Mouse (Mus musculus): ENCODE measurements around the gene Trpm1. TPM values are rescaled to one million over a fixed set of nuclear protein-coding genes. Genes with fewer than 3 reads are reported as not detected.
A peak's percentile ranks its signal among the peaks of the same experiment; 100 is the strongest.

The Trpm1 gene
- polyA plus RNA-seq, 1 experiment from 2014 or later = 0.19 TPM

GRCm38 (mm10) chr7:64250417-64250816 is 96.8 kb downstream of the Trpm1 start:
- Histone ChIP-seq H3K4me3 (ENCODE audit: low read length) (no peak overlapping the region), H3K9me3 (ENCODE audit: control insufficient read depth, low read length) (no peaks in the 10 kb centered on the region), H3K4me2 (ENCODE audit: low read length) (no peak overlapping the region), H3K4me1 (ENCODE audit: control insufficient read depth, insufficient read depth, low read depth, low read length) (no peaks in the 10 kb centered on the region), H3K9ac (ENCODE audit: low read depth, low read length) (no peak overlapping the region), H3K36me3 (ENCODE audit: control insufficient read depth, insufficient read depth, low read length) (no peaks in the 10 kb centered on the region), H3K27ac (ENCODE audit: low read depth, low read length) (no peak overlapping the region), H3K27me3 (replicated peaks; ENCODE audit: control insufficient read depth, insufficient read depth, low read length) (no peaks in the 10 kb centered on the region)
- 90% methylated on average over 7 of the region's 7 CpGs for WGBS
- no peak for ATAC-seq

- Histone ChIP-seq H3K36me3 (ENCODE audit: control insufficient read depth, insufficient read depth, low read length) (no peaks in the 10 kb centered on the region), H3K4me1 (ENCODE audit: control insufficient read depth, insufficient read depth, low read depth, low read length) (no peaks in the 10 kb centered on the region), H3K9ac (ENCODE audit: low read depth, low read length) (no peak overlapping the region), H3K9me3 (ENCODE audit: control insufficient read depth, low read length) (no peaks in the 10 kb centered on the region), H3K27me3 (replicated peaks; ENCODE audit: control insufficient read depth, insufficient read depth, low read length) (no peaks in the 10 kb centered on the region), H3K4me3 (ENCODE audit: low read length) (no peak overlapping the region), H3K4me2 (ENCODE audit: low read length) (no peak overlapping the region), H3K27ac (ENCODE audit: low read depth, low read length) (no peak overlapping the region)
- 89% methylated on average over 3 of the region's 3 CpGs for WGBS
- no peak for ATAC-seq
Measured at GRCm38 (mm10) chr7:64253736-64254135, 100.1 kb downstream of the Trpm1 start.

- no peak overlapping the region for H3K4me2 ChIP-seq (ENCODE audit: low read length)
- H3K9me3 ChIP-seq (ENCODE audit: control insufficient read depth, low read length) = 0 out of 2 replicates have a peak, but pooled peaks cover 2% of the 10 kb centered on the region
- H3K27me3 ChIP-seq (replicated peaks; ENCODE audit: control insufficient read depth, insufficient read depth, low read length) = no peaks in the 10 kb centered on the region
- H3K36me3 ChIP-seq (ENCODE audit: control insufficient read depth, insufficient read depth, low read length) = no peaks in the 10 kb centered on the region
- no peak overlapping the region for H3K27ac ChIP-seq (ENCODE audit: low read depth, low read length)
- 84% methylated on average over 13 of the region's 13 CpGs for WGBS
- ATAC-seq = no peak
- H3K4me1 ChIP-seq (ENCODE audit: control insufficient read depth, insufficient read depth, low read depth, low read length) = no peaks in the 10 kb centered on the region
- H3K4me3 ChIP-seq (ENCODE audit: low read length) = no peak overlapping the region
- no peak overlapping the region for H3K9ac ChIP-seq (ENCODE audit: low read depth, low read length)
Measured at GRCm38 (mm10) chr7:64265502-64266279, 112.1 kb downstream of the Trpm1 start.

GRCm38 (mm10) chr7:64266587-64266986 is 113.0 kb downstream of the Trpm1 start:
- no peak overlapping the region for H3K9ac ChIP-seq (ENCODE audit: low read depth, low read length)
- no peak overlapping the region for H3K27ac ChIP-seq (ENCODE audit: low read depth, low read length)
- H3K9me3 ChIP-seq (ENCODE audit: control insufficient read depth, low read length) = no peaks in the 10 kb centered on the region
- H3K4me2 ChIP-seq (ENCODE audit: low read length) = no peak overlapping the region
- no peaks in the 10 kb centered on the region for H3K4me1 ChIP-seq (ENCODE audit: control insufficient read depth, insufficient read depth, low read depth, low read length)
- no peak overlapping the region for H3K4me3 ChIP-seq (ENCODE audit: low read length)
- no peaks in the 10 kb centered on the region for H3K27me3 ChIP-seq (replicated peaks; ENCODE audit: control insufficient read depth, insufficient read depth, low read length)
- no peak for ATAC-seq
- H3K36me3 ChIP-seq (ENCODE audit: control insufficient read depth, insufficient read depth, low read length) = no peaks in the 10 kb centered on the region
- 89% methylated on average over 4 of the region's 4 CpGs for WGBS

- Histone ChIP-seq H3K36me3 (ENCODE audit: control insufficient read depth, insufficient read depth, low read length) (no peaks in the 10 kb centered on the region), H3K4me2 (ENCODE audit: low read length) (no peak overlapping the region), H3K9me3 (ENCODE audit: control insufficient read depth, low read length) (no peaks in the 10 kb centered on the region), H3K27ac (ENCODE audit: low read depth, low read length) (no peak overlapping the region), H3K27me3 (replicated peaks; ENCODE audit: control insufficient read depth, insufficient read depth, low read length) (no peaks in the 10 kb centered on the region), H3K4me3 (ENCODE audit: low read length) (no peak overlapping the region), H3K9ac (ENCODE audit: low read depth, low read length) (no peak overlapping the region), H3K4me1 (ENCODE audit: control insufficient read depth, insufficient read depth, low read depth, low read length) (no peaks in the 10 kb centered on the region)
- ATAC-seq = no peak; the same call in 1 of the 2 replicates
- 10% methylated on average over 4 of the region's 4 CpGs for WGBS
Measured at GRCm38 (mm10) chr7:64271926-64272325, 118.3 kb downstream of the Trpm1 start.

GRCm38 (mm10) chr7:64275518-64275917 is 121.9 kb downstream of the Trpm1 start:
- Histone ChIP-seq H3K27me3 (replicated peaks; ENCODE audit: control insufficient read depth, insufficient read depth, low read length) (no peaks in the 10 kb centered on the region), H3K9ac (ENCODE audit: low read depth, low read length) (no peak overlapping the region), H3K4me3 (ENCODE audit: low read length) (no peak overlapping the region), H3K4me2 (ENCODE audit: low read length) (no peak overlapping the region), H3K9me3 (ENCODE audit: control insufficient read depth, low read length) (no peaks in the 10 kb centered on the region), H3K4me1 (ENCODE audit: control insufficient read depth, insufficient read depth, low read depth, low read length) (no peaks in the 10 kb centered on the region), H3K27ac (ENCODE audit: low read depth, low read length) (no peak overlapping the region), H3K36me3 (ENCODE audit: control insufficient read depth, insufficient read depth, low read length) (no peaks in the 10 kb centered on the region)
- 49% methylated on average over 4 of the region's 4 CpGs for WGBS
- ATAC-seq = peak; percentile 72

GRCm38 (mm10) chr7:64276921-64277320 is 123.3 kb downstream of the Trpm1 start:
- no peak for ATAC-seq
- Histone ChIP-seq H3K9ac (ENCODE audit: low read depth, low read length) (no peak overlapping the region), H3K4me1 (ENCODE audit: control insufficient read depth, insufficient read depth, low read depth, low read length) (no peaks in the 10 kb centered on the region), H3K9me3 (ENCODE audit: control insufficient read depth, low read length) (no peaks in the 10 kb centered on the region), H3K36me3 (ENCODE audit: control insufficient read depth, insufficient read depth, low read length) (no peaks in the 10 kb centered on the region), H3K4me3 (ENCODE audit: low read length) (no peak overlapping the region), H3K27me3 (replicated peaks; ENCODE audit: control insufficient read depth, insufficient read depth, low read length) (no peaks in the 10 kb centered on the region), H3K27ac (ENCODE audit: low read depth, low read length) (no peak overlapping the region), H3K4me2 (ENCODE audit: low read length) (no peak overlapping the region)
- 50% methylated on average over 6 of the region's 6 CpGs for WGBS

- no peak overlapping the region for H3K4me3 ChIP-seq (ENCODE audit: low read length)
- no peak overlapping the region for H3K4me2 ChIP-seq (ENCODE audit: low read length)
- no peaks in the 10 kb centered on the region for H3K9me3 ChIP-seq (ENCODE audit: control insufficient read depth, low read length)
- H3K4me1 ChIP-seq (ENCODE audit: control insufficient read depth, insufficient read depth, low read depth, low read length) = no peaks in the 10 kb centered on the region
- no peak overlapping the region for H3K27ac ChIP-seq (ENCODE audit: low read depth, low read length)
- 95% methylated on average over 1 of the region's 1 CpGs for WGBS
- no peak for ATAC-seq
- no peak overlapping the region for H3K9ac ChIP-seq (ENCODE audit: low read depth, low read length)
- no peaks in the 10 kb centered on the region for H3K27me3 ChIP-seq (replicated peaks; ENCODE audit: control insufficient read depth, insufficient read depth, low read length)
- H3K36me3 ChIP-seq (ENCODE audit: control insufficient read depth, insufficient read depth, low read length) = no peaks in the 10 kb centered on the region
Measured at GRCm38 (mm10) chr7:64278526-64278925, 124.9 kb downstream of the Trpm1 start.

GRCm38 (mm10) chr7:64279548-64279947 is 125.9 kb downstream of the Trpm1 start:
- H3K4me1 ChIP-seq (ENCODE audit: control insufficient read depth, insufficient read depth, low read depth, low read length) = no peaks in the 10 kb centered on the region
- no peak overlapping the region for H3K27ac ChIP-seq (ENCODE audit: low read depth, low read length)
- no peaks in the 10 kb centered on the region for H3K9me3 ChIP-seq (ENCODE audit: control insufficient read depth, low read length)
- no peaks in the 10 kb centered on the region for H3K36me3 ChIP-seq (ENCODE audit: control insufficient read depth, insufficient read depth, low read length)
- no peak for ATAC-seq
- no peaks in the 10 kb centered on the region for H3K27me3 ChIP-seq (replicated peaks; ENCODE audit: control insufficient read depth, insufficient read depth, low read length)
- WGBS = 76% methylated on average over 3 of the region's 3 CpGs
- no peak overlapping the region for H3K9ac ChIP-seq (ENCODE audit: low read depth, low read length)
- no peak overlapping the region for H3K4me3 ChIP-seq (ENCODE audit: low read length)
- H3K4me2 ChIP-seq (ENCODE audit: low read length) = no peak overlapping the region

Measured in hindbrain, embryonic 16.5 days (tissue).